Mouse (Mus musculus) MN1 (cell line): ENCODE results near the gene Bcl2a1c.
"Not testable (repeated sequence)": the region's sequence is repeated elsewhere in the genome, so short reads cannot be mapped to it uniquely, and the experiment has no call there.

ENCODE experiments used
- DNase-seq: peaks from one replicate; pipeline ENCODE4 v3.0.0-alpha.2; 2016; ENCODE audit warnings: low spot score

Gene Bcl2a1c

DNA sequence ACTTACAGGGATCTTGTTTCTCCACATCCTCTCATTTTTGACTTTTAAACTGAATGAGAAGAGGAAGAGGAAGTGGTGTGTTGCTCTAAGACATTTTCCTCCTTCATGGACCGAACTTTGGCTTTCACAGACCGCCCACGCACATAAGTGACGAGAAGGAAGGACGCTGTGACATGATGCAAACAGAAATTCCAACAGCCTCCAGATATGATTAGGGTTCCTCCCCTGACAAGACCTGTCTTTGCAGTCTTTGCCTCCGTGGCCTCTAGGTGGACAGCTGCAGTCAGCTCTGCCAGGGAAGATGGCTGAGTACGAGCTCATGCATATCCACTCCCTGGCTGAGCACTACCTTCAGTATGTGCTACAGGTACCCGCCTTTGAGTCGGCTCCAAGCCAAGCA is at the start of gene Bcl2a1c:
Gene Bcl2a1c (plus strand): TSS at position 281 of the 400 bp plus-strand sequence.
- not testable (repeated sequence) for DNase-seq

DNA sequence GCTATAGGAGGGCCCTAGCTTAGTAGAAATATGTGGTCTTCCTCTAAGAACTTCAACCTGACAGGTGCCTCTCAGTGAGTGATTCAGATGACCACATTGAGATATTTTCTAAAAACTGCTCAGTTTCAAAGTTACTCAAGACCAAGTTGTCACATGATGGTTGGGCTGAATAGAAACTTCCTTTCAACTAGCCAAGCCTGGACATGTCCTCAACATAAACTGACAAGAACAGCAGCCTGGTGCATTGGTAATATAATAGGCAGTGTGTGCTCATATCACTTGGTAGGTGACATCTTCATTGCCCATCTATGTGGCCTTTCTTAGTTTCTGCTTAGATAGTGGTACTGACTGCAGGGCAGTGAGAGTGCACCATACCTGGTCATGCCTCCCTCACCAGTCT is 24.0 kb upstream of the Bcl2a1c start:
- not testable (repeated sequence) for DNase-seq

DNA sequence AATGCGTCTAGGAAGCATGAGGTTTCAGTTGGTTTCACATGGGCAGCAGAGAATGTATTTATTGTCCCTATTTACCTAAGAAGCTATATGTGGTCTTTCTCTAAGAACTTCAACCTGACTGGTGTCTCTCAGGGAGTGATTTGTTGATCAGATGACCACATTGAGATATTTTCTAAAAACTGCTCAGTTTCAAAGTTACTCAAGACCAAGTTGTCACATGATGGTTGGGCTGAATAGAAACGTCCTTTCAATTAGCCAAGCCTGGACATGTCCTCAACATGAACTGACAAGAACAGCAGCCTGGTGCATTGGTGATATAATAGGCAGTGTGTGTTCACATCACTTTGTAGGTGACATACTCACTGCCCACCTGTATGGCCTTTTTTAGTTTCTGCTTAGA is 18.2 kb upstream of the Bcl2a1c start:
- DNase-seq = not testable (repeated sequence)

DNA sequence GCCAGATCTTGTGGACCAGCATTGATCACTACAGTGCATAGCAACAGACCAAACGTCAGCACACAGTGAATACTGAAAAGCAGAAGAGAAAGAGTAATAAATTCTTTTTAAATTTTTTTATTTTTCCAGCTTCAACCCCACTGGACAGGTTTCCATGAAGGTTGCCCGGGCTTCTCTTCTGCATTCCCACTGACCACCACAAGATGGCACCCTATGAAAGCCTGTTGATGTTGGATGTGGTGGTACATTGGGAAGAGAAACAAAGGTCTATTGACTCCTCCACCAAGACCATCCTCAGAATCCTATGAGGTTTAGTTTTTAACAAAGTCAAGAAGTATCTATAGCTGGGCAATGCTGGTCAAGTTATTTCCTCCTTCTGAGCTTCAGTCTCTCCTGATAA is 11.9 kb upstream of the Bcl2a1c start:
- DNase-seq = peak; percentile 48

DNA sequence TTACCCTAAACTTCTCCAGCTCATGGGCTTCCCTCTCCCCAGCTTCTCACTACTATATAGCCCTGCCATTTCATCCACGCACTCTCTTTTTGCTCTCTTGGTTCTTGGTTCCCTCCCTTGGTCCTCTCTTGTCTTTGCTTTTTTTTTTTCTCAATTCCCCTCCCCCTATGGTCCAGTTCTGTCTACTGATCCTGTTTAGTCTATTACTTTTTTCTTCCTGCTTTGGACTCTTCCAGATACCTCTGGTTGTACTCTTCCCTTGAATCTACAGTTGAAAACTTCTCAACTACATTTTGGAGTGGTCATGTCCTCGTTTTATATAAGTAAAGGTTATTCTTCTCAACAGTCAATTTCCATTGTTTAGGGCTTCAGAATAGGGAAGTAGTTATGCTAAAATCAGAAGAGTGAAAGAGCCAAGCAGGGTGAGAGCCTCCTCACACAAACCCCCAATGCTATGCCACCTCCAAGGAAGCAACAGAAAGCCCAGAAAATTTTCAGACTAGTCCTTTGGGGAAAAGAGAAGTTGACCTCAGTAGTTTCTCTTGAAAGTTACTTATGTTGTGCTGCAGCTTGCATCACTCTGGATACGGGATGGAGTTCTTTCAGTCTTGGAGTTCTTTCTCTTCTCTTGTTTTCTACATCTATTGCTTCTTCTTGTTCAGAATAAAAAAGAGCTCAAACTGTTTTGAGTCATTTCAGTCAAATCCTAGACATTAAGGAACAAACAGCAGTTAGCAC is 3.8 kb upstream of the Bcl2a1c start:
- no peak for DNase-seq

DNA sequence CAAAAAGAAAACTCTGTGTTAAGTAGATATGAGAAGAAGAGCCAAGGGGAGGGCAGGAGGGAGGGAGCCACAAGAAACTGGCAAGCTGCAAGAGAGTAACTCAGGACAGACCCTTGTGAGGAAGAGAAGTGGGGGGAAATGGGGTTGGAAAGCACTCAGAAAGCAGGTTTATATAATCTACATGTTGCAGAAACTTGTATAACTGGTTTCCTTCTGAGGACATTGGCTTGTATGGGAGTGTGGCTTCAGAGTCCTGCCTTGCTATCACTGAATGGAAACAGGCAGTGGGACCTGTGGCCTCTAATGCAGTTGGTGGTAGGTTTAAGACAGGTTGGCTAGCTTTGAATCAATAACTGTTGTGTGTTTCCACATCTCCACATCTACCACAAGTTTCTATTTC is 1.6 kb upstream of the Bcl2a1c start:
- DNase-seq = not testable (repeated sequence)

DNA sequence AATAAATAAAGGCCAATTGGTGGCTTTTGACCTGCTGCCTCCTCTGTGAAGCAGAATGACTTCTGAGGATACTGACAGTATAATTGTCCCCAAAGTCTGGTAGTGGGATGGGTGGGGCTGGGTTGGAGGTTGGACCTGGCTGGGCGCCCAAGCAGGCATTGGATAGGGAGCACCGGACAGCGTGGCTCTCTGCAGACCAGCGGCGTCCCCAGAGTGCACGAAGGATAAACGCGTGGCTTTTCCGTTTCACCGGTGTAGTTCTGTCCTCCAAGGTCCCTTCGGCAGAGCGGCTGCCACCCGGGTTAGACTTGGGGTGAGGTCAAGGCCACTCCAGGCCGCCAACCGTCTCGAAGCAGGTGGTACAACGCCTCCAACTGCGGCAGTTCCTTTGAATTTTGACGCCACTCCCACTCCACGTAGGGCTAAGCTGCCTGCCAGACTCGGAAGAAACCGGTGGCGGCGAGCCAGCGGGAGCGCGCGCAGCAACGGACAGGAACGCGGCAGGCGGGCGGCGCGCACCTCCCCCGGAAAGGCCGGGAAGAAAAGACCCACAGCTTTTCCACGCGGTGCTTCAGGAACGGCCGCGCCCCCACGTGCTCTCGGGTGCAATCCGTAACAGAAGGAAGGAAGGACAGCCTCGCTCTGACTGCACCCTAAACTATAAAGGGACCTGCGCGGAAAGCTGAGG is 38.0 kb downstream of the Bcl2a1c start:
- peak; percentile 86 for DNase-seq

DNA sequence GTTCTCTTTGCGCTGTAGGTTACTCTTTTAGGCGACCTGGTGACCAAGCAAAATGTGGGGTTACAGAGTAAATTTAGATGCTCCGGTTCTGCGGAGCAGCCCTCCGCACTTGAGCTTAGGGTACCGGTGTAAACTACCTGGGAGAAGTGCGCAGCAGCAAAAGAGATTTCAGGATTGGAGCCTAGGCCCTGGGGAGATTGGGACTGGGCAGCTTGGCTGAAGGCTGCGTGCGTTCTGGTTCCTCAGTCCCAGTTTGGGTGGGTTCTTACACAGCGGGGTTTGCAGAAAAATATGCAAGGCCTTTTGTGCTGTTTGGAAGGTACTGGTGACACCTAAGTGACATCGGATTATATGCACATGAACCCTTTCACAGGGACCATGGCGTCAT is 38.5 kb downstream of the Bcl2a1c start:
- DNase-seq = no peak

DNA sequence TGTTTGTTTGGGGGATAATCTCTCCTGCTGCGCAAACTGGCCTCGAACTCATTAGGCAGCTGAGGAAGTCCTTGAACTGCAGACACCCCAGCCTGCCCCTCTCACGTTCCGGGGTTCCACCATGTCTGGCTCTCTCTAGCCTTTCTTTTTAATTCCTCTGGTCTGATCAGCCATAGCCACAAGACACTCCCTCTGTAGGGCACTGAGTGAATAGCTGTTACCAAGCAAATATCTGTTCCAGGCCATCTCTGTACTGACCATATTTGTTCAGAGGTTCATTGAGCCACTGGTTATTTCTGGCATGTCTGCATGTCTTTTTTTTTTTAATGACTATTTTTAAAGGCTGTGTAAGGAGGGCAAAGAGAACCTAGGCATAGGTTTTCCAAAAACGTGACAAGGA is 39.5 kb downstream of the Bcl2a1c start:
- DNase-seq = not testable (repeated sequence)

DNA sequence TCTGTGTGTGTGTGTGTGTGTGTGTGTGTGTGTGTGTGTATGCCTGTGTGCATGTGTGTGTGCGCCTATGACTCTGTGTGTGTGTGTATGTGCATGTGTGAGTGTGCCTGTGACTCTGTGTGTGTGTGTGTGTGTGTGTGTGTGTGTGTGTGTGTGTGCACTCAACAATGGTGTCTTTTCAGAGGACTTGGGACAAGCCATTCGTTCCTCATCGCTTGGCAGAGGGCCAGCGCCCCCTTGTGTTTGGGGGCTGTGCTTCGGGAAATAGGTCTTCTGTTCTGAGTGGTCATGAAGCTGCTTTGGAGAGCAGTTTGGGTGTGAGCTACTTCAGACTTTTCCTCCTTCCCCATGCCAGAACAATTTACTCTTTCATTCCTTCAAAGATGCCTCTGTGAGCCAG is 41.8 kb downstream of the Bcl2a1c start:
- not testable (repeated sequence) for DNase-seq

DNA sequence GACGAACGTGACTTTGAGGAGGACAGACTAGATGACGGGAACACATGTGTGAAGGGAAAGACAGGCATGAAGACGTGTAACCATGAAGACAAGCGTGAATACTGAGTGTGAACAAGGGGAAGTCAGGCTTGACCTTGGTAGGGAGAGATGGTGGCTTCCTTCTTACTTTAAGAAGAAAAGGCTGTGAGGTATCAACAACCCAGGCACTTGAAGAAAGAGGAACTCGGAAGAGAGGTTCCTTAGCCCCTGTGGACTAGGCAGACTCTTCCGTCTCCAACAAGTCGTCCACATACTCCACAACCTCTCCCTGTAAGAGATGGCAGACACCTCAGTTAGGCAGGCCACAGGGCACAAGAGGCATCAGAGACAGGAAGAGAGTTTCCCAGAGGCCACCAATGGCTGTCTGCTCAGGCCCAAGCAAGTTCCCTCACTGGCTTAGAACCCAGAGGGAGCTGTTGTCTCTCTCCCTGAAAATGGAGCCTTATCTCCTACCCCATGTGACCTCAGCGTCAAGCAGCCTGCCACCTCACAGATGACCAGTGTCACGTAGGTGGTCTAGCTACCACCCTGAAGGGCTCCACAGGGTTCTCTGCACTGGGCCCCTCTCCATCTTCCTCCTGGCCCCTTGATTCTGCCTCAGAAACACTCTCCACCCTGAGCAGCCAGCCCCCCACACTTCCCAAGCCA is 45.5 kb downstream of the Bcl2a1c start:
- DNase-seq = no peak

DNA sequence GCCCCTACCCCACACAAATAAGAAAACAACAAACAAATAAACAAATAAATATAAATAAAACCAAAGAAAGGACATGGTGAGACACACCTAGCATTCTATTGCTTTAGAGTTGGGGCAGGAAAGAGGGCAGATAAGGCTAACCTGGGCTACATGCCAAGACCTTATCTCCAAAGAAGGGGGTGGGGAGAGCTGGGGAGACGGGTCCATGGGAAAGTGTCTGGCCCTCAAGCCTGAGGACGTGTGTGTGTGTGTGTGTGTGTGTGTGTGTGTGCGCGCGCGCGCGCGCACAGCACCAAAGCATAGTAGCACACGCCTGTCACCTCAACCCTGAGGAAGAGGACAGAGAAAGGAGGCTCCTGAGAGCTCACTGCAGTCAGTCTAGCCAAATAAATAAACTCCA is 47.2 kb downstream of the Bcl2a1c start:
- no peak for DNase-seq

DNA sequence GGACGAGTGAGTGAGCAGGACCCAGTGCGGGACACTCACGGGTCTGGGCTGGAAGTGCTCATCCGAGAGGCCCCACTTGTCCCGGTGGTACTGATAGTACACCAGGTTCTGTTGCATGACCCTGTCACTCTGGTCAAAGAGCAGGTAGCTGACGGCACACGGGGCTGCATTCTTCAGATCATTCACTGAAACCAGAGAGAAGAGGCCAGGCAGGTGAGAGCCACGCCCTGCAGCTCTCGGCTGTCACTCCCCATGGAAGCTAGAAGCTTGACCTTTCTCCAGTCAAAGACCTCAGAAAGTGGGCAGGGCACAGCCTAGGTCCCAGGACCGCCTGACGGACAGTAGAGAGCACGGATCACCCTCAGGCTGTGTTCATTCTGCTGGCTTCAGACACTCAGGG is 49.9 kb downstream of the Bcl2a1c start:
- DNase-seq = no peak
